Mouse (Mus musculus) stomach, postnatal 0 days (tissue): Measurements from ENCODE around the gene Ift27. TPM values are rescaled to one million over a fixed set of nuclear protein-coding genes. Genes with fewer than 3 reads are reported as not detected.

ENCODE experiments used
- ATAC-seq: fragments of 200-750 bp; cut with Nextera tagmentation; 2 replicates; pipeline ENCODE4 v1.8.0; 2017; ENCODE audit not compliant: low FRiP score, low TSS enrichment
- DNase-seq: peaks from one replicate; pipeline ENCODE4 v3.0.0-alpha.2; 2016; ENCODE audit warnings: low spot score
- H3K27ac ChIP-seq: fragments of 300-500 bp; sonication (generic); replicated peaks from 2 replicates; pipeline ENCODE4 v1.5.1; 2014; ENCODE audit warnings: mild to moderate bottlenecking, control low read depth
- H3K27me3 ChIP-seq: fragments of 300-500 bp; sonication (generic); 2 replicates; pipeline ENCODE4 v1.6.1; 2014; ENCODE audit warnings: low read length; ENCODE audit not compliant: control insufficient read depth, insufficient read depth
- H3K36me3 ChIP-seq: fragments of 300-500 bp; sonication (generic); 2 replicates; pipeline ENCODE4 v1.6.1; 2014; ENCODE audit warnings: low read length, mixed read lengths; ENCODE audit not compliant: control insufficient read depth, insufficient read depth
- H3K4me1 ChIP-seq: fragments of 300-500 bp; sonication (generic); replicated peaks from 2 replicates; pipeline ENCODE4 v1.6.1; 2014; ENCODE audit warnings: antibody characterized with exemption; ENCODE audit not compliant: control insufficient read depth, insufficient read depth
- H3K4me2 ChIP-seq: fragments of 300-500 bp; sonication (generic); replicated peaks from 2 replicates; pipeline ENCODE4 v1.6.1; 2014; ENCODE audit warnings: low read depth, mild to moderate bottlenecking, control low read depth, moderate library complexity
- H3K4me3 ChIP-seq: fragments of 300-500 bp; sonication (generic); 2 replicates; pipeline ENCODE4 v1.5.1; 2014; ENCODE audit warnings: low read depth, low read length, control low read depth
- H3K9ac ChIP-seq: fragments of 300-500 bp; sonication (generic); 2 replicates; pipeline ENCODE4 v1.6.1; 2014; ENCODE audit warnings: mild to moderate bottlenecking, low read length, control low read depth, mixed read lengths
- H3K9me3 ChIP-seq: fragments of 300-500 bp; sonication (generic); 2 replicates; pipeline ENCODE4 v1.6.1; 2016; ENCODE audit warnings: low read length; ENCODE audit not compliant: control insufficient read depth
- CTCF ChIP-seq: IDR thresholded peaks from 2 replicates; pipeline ENCODE4 v1.5.1; 2016; ENCODE audit warnings: antibody characterized with exemption, low read depth, mild to moderate bottlenecking, moderate library complexity
- EP300 ChIP-seq: optimal IDR thresholded peaks from 2 replicates; pipeline ENCODE3; 2016; ENCODE audit warnings: antibody characterized with exemption
- WGBS: fragments of 180-500 bp; shearing (Covaris S2); extraction: QIAGEN DNeasy Blood & Tissue Kit; methylation state at CpG from one replicate; pipeline ENCODE4 v1.1.7; 2014; 5-methylcytosine and 5-hydroxymethylcytosine counted together
- polyA plus RNA-seq: library from polyadenylated mRNA; unstranded; fragments of >200 nt; fragmentation: Nextera tagmentation; extraction: Ambion mirVana; gene quantifications from 2 replicates; pipeline ENCODE4 v1.2.1, GENCODE M21; 2015

The Ift27 gene
- polyA plus RNA-seq, result 42.2 and 42.5 TPM in 2 replicates

- ATAC-seq, result peak; percentile 99
- H3K4me3 ChIP-seq, result peak within 1 kb of the TSS; percentile 67
- 2% methylated on average over 40 of the region's 40 CpGs for WGBS
These were observed at the start of gene Ift27 for GRCm38 (mm10) chr15:78173972-78174886. Gene Ift27, minus strand, starts transcription at chr15:78174107.

GRCm38 (mm10) chr15:78215269-78215668, 41.4 kb upstream of the Ift27 start:
- ATAC-seq, result no peak

More at GRCm38 (mm10) chr15:78173972-78174886, at the start of gene Ift27:
- Histone ChIP-seq H3K27me3 (no peaks in the 10 kb centered on the region), H3K9me3 (no peaks in the 10 kb centered on the region), H3K9ac (peak within 1 kb of the TSS; percentile 67), H3K4me2 (peak within 1 kb of the TSS; percentile 94), H3K27ac (peak within 1 kb of the TSS; percentile 56), H3K36me3 (no peaks in the 10 kb centered on the region), H3K4me1 (peaks cover 2% of the 10 kb centered on the region; the same call in 1 of the 2 replicates)
- peak; percentile 97 for DNase-seq
- peak; percentile 24; the same call in 1 of the 2 replicates for TF ChIP-seq CTCF
- TF ChIP-seq EP300, result no peak

GRCm38 (mm10) chr15:78211367-78211766, 37.5 kb upstream of the Ift27 start:
- H3K9ac ChIP-seq, result no peak overlapping the region
- TF ChIP-seq CTCF, result no peak
- TF ChIP-seq EP300, result no peak
- H3K27me3 ChIP-seq, result no peaks in the 10 kb centered on the region
- H3K9me3 ChIP-seq, result no peaks in the 10 kb centered on the region
- no peaks in the 10 kb centered on the region for H3K36me3 ChIP-seq
- no peak for ATAC-seq
- WGBS, result 73% methylated on average over 8 of the region's 8 CpGs
- no peak overlapping the region for H3K4me2 ChIP-seq
- H3K4me3 ChIP-seq, result no peak overlapping the region
- no peak for DNase-seq
- no peaks in the 10 kb centered on the region for H3K4me1 ChIP-seq
- H3K27ac ChIP-seq, result no peak overlapping the region

More at GRCm38 (mm10) chr15:78215269-78215668, 41.4 kb upstream of the Ift27 start:
- no peak for DNase-seq
- Histone ChIP-seq H3K9me3 (no peaks in the 10 kb centered on the region), H3K27ac (no peak overlapping the region), H3K4me3 (no peak overlapping the region), H3K9ac (no peak overlapping the region), H3K36me3 (no peaks in the 10 kb centered on the region), H3K27me3 (no peaks in the 10 kb centered on the region), H3K4me2 (no peak overlapping the region), H3K4me1 (no peaks in the 10 kb centered on the region)
- TF ChIP-seq EP300, result no peak
- WGBS, result 79% methylated on average over 9 of the region's 9 CpGs

- Histone ChIP-seq H3K9ac (no peak overlapping the region), H3K4me1 (no peaks in the 10 kb centered on the region), H3K27ac (no peak overlapping the region), H3K4me2 (no peak overlapping the region), H3K4me3 (no peak overlapping the region), H3K27me3 (no peaks in the 10 kb centered on the region), H3K36me3 (no peaks in the 10 kb centered on the region), H3K9me3 (no peaks in the 10 kb centered on the region)
- 78% methylated on average over 4 of the region's 4 CpGs for WGBS
- no peak for DNase-seq
- ATAC-seq, result no peak
- TF ChIP-seq CTCF (no peak), EP300 (no peak)
These were observed 36.3 kb upstream of the Ift27 start for GRCm38 (mm10) chr15:78210203-78210602.

GRCm38 (mm10) chr15:78206312-78206711, 32.4 kb upstream of the Ift27 start, which contains the start of gene Pvalb:
Gene Pvalb, minus strand, starts transcription at chr15:78206400.
- Histone ChIP-seq H3K9me3 (no peaks in the 10 kb centered on the region), H3K27me3 (peaks cover 2% of the 10 kb centered on the region; the same call in 1 of the 2 replicates), H3K4me3 (no peak within 1 kb of the TSS), H3K4me1 (no peaks in the 10 kb centered on the region), H3K36me3 (no peaks in the 10 kb centered on the region), H3K4me2 (no peak within 1 kb of the TSS), H3K27ac (no peak within 1 kb of the TSS), H3K9ac (no peak within 1 kb of the TSS)
- no peak for TF ChIP-seq EP300
- no peak for TF ChIP-seq CTCF
- DNase-seq, result no peak
- ATAC-seq, result no peak
- 85% methylated on average over 7 of the region's 7 CpGs for WGBS

GRCm38 (mm10) chr15:78205192-78205591, 31.3 kb upstream of the Ift27 start:
- 39% methylated on average over 3 of the region's 3 CpGs for WGBS
- Histone ChIP-seq H3K27me3 (peaks cover 2% of the 10 kb centered on the region; the same call in 1 of the 2 replicates), H3K9ac (no peak overlapping the region), H3K36me3 (no peaks in the 10 kb centered on the region), H3K4me1 (no peaks in the 10 kb centered on the region), H3K9me3 (no peaks in the 10 kb centered on the region), H3K27ac (no peak overlapping the region), H3K4me3 (no peak overlapping the region), H3K4me2 (no peak overlapping the region)
- TF ChIP-seq EP300, result no peak
- peak; percentile 57 for TF ChIP-seq CTCF
- ATAC-seq, result no peak
- DNase-seq, result peak; percentile 37
